Mouse (Mus musculus) right cerebral cortex, adult 18-20 months (tissue): Measurements from ENCODE around the gene Eif3d.
A peak's percentile ranks its signal among the peaks of the same experiment; 100 is the strongest.

Source experiments
- DNase-seq: peaks from one replicate; pipeline ENCODE4 v3.0.0; 2022; ENCODE audit warnings: mixed read lengths

Eif3d gene

DNA sequence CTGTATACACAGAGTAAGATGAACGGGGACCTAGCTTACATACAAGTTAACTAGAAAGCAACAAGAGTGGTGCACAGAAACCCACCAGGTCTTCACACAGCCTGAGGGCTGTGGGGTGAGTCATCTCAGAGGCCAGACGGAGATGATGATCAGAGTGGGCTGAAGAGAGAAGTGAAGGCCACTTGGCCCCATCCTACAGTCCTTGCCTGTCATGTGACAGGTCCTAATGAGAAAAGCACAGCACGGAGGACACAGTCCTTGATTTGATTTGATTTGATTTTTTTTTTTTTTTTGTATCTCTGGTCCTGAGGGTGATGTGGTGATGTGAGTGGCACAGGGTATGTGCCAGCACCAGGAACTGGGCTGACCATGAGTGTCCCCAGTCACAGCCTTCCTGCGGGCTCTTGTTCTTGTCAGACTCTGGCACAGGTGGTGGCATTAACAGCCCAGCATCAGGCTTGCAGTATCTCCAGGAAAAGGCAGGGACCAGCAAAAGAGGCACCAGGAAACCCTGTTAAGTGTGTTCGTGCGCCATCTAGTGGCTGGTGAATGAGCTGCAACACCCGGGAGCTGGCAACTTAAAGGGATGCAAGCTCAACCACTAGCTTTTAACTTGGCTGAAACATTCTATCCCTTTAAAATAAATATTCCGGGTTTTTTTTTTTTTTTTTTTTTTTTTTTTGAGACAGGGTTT, 53.6 kb downstream of the Eif3d start:
- peak; percentile 89 for DNase-seq

DNA sequence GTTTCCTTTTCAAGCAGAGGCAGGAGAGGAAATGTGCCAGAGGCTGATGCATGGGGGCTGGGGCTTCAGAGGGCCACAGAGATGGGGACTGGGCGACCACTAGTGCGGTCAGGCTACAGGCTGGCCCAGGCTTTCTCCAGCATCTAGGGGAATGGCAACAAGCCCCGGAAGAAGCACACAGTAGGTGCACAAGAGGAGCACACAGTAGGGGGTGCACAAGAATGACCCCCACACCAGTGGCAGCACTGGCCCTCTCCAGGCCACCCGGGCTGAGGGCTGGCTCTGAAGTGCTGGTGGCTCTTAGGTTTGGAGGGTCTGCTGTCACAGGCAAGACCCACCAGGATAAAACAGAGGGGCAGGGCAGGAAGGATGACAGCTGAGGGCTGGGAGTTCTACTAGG, 55.3 kb downstream of the Eif3d start:
- no peak for DNase-seq

DNA sequence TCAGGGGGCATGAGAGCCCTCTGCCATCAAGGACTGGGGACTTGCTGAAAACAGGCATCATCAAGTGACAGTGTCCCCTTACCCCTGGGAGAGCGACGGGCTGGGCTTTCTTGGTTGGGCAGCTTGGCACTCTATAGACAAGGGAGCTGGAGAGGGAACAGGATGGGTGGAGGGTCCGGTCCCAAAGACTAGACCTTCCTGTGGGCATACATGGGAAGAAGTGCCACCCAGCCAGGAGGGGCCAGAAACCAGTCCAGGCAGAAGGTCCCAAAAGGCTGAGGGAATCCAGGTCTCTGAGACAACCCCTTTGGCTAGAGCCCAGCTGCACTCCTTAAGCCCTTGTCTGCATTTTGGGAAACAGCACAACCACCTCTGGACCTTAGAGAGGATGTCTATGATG, 56.1 kb downstream of the Eif3d start:
- no peak for DNase-seq

DNA sequence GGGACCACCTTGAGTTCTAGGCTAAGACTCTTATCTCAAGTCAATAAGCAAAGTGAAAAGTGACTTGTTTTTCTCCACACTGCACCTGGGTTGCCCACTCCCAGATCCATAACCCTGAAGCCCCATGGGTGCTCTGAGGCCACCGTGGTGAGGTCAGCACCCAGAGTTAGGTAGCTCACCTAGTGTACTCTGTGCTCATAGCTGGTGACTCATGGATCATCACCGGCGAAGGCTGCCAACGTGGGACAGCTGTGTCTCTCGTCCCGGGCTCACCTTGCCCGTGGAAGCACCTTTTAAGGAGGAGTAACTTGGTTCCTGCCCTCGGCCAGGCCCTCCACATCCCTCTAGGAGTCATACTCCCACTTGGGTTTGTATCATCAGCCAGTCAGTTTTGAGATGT, 57.6 kb downstream of the Eif3d start:
- DNase-seq = no peak

DNA sequence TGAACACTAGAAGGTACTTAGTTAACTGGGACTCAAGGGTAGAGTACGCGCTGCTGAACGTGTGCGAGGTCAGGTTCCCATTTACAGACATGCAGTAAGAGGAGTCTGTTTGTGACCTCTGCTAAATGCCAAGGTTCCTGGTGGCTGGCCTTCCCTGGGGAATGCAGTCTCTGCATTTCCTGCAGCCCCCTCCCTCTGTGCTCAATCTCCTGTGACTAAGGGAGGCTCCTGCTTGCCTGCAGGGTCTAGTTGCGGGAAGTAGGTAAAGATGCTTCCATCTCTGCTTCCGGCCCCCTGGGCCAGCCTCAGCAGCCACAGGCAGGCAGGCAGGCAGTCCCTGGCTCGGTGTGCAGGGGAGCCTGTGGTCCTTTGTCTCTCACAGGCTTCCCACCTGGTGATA, 58.0 kb downstream of the Eif3d start:
- DNase-seq = no peak

DNA sequence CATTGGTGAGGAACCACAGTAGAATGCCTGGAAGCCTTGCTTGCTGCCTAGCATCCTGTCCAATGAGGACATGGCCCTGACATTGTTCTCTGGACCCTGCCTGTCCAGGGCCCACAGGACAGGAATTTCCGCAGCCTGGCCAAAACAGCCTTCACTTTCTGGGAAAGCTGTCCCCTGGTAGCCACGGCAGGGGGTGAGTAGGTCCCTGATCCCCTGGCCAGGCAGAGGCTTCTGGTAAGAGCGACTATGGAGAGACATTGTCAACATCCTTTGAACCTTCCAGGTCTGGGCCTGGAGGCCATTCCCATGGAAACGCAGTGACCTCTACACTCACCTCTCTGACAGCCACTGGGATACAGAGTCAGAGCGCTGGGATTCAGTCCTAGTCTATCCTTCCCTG, 58.6 kb downstream of the Eif3d start:
- DNase-seq = no peak

DNA sequence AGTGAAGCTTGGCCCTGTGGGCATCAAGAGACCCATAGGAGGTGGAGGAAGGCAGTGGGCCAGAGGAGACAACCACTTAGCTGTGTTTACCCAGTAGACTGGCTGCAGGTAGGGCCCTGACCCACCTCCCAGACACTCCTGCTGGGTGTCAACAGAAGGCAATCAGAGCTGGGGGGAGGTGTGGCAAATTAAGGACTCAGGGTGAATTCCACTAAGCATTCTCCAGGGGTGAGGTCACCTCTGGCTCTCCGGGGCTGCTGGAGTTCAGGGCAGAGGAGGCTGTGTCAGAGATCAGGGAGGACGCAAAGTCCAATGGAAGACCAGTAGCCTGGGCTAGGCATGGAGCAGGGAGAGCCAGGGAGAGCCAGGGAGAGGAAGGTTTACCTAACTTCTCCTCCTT, 59.5 kb downstream of the Eif3d start:
- DNase-seq = no peak
